Mouse (Mus musculus) adrenal gland, postnatal 4 days (tissue): Measurements from ENCODE around the gene Rnf123. TPM values are rescaled to one million over a fixed set of nuclear protein-coding genes. Genes with fewer than 3 reads are reported as not detected.
A peak's percentile ranks its signal among the peaks of the same experiment; 100 is the strongest.

Source experiments
- DNase-seq, 2 experiments: peaks; one replicate each; pipeline ENCODE4 v3.0.0; 2021 to 2022; ENCODE audit warnings: low spot score in 2 of 2, mixed read lengths in 2 of 2
- total RNA-seq, 2 experiments: library from RNA; stranded (reverse); gene quantifications; 2 replicates each; pipeline ENCODE4 v1.2.3; 2021

The Rnf123 gene
- total RNA-seq, 2 experiments from 2014 or later = 73.2 to 76.8 TPM

DNA sequence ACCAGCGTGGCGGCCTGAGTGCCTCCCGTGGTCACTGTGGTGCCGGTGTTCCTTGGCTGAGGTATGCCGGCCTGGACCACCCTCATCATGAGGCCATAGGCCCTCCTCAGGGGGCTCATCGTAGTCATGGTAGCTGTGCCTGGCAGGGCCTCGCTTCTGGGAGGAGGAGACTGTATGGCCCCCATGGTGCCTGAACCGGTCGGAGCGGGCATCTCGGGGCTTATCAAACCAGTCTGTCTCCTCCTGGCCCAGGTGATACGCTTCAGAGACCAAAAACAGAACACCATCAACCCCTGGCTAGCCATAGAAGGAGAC is 22.4 kb upstream of the Rnf123 start:
- no peak for DNase-seq

DNA sequence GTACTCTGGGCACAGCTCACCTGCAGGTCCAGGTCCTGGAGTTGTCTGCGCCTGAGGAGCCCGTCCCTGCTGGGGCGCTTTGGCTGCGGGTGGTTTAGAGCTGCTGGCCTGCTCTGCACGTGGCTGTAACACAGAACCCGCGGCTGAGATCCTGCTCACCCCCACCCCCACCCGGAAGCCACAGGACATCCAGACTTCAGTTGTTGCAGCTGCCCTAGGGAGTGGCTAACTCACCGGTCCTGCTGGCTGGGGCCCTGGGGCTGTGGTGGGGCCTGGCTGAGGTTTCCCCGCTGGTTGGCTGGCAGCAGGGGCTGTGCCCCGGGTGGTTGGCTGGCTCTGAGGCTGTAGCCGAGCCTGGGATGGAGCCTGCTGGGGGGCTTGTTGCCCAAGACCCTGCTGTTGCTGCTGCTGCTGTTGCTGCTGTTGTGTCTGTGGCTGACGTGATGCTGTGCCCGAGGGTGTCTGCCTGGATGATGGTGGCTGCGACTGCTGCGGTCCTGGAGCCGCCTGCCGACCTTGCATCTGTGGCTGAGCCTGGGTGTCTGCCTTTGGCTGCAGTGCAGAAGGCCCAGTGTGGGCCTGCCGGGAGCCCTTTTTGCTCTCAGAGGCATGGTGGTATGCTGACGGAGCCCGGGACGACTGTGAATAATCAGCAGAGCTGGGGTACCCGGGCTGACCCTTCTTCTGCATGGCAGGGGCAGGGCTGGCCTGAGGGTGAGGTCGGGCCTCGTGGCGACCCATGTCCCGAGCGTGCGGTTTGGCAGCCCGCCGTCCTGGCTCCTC is 21.8 kb upstream of the Rnf123 start:
- no peak for DNase-seq

DNA sequence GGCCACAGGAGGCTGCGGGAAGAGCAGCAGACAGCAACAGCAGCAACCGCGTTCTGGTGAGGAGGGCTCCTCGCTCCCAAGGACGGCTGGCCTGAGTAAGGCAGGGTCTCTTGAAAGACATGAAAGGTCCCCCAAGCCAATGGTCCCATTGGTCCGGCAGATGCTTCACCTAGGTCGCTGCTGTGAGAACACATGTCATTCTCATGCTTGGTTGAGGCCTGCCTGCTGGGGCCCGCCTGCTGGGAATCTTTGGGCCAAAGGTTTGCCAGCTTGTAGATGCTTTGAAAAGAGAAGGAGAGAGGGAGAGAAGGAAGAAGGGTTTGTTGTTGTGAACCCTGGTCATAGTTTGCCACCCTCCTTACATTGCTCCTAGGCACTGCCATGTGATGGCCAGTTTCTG is 16.5 kb upstream of the Rnf123 start:
- no peak for DNase-seq

DNA sequence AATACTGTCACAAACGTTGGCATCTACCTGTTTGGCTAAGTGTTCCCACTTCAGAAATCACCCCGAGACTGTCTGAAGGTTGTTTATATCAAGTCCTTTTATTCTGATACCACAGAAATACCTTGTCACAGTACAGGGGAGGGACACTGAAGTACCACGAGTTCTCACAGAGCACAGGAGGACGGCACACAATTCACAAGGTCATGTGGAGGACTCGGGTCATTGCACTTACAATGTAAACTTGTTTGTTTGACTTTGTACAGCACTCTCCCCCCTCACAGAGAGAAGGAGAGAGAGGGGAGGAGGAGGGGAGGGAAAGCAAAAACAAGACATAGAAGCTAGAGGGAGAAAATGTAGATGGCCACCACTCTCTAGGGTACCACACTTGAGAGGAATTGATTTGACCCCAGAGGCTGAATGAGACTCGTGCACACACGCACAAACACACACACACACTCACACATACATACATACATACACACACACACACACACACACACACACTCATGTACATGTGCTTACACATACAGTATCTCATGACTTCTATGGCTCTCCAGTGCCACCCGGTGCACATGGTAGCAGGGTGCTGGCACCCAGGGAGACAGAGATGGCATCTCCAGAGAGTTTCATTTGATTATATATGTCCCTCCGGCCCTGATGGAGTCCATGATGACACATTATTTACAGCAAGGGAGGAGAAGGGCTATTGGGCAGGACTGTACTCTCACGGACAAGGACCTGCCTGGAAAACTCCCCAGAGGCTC is 13.0 kb upstream of the Rnf123 start:
- no peak for DNase-seq

DNA sequence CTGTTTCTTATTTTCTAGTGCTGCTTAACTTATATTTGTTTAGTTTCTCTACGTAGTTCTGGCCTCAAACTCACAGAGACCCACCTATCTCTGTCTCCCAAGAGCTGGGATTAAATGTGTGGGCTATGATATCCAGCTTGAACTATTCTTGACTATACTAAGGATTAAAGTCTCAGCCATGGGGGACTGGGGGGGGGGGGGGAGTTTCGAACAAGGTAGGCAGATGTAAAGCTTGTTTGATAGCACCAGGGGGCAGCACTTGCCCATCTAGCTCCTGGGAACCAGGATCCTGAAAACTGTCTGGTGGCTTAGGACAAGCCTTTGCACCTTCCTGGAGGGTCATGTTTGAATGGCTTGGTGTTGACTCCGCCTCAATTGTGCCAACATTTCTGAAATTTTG is 12.4 kb upstream of the Rnf123 start:
- no peak for DNase-seq

DNA sequence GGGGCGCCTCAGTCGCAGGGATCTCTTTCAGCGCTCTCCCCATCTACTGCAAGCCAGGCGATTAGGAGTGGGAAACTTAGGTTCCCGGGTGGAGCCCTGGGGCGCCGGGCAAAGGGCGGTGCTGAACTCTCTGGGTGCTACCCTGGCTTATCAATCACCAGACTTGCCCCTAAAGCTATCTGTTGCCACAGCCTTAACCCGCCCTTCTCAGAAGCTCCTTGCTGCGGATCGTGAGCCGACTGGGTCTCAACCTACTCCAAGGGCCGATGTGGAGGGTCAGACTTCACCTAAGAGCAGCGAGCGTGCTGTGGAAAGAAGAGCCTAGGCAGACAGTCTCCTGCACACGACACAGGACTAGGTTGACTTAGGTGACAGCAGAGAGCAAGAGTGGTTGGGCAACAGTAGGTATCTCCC is 11.9 kb upstream of the Rnf123 start:
- no peak for DNase-seq

DNA sequence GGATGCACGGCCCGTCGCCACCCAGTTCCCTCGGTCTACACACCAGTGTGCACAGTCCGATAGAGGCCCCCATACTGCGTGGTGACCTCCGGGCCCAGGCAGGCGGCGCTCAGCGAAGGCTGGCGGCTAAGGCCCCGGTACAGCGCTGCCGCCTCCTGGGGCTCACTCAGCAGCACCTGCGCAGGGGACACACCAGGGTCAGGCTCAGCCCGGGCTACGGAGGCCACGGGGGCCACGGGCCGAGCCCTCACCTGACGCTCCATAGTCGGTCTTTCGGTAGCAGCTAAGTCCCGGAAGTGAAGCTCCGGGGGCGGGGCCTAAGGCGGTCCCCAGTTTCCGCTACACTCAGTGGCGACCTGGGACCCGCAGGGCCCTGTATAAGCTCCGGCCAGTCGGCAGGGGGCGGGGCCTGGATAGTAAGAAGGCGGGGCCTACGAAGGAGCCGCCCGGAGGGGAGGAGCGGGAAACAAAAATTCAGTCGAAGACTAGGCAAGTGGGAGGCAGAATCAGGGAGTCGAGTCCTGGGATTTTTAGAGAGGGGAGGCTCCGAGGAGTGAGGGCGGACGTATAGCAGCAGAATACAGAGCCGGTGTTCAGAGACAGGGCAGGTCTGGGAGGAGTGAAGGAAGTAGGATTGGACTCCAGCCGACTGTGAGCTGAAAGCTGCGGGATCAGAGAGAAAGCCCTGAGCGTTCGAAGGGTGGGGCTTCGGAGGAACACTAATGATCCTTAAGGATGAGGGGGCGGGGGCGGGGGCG is 11.2 kb upstream of the Rnf123 start, which contains the start of gene Apeh:
Gene Apeh (minus strand): TSS at position 423 of the 758 bp plus-strand sequence.
- DNase-seq = peak; percentile 85 to 93

DNA sequence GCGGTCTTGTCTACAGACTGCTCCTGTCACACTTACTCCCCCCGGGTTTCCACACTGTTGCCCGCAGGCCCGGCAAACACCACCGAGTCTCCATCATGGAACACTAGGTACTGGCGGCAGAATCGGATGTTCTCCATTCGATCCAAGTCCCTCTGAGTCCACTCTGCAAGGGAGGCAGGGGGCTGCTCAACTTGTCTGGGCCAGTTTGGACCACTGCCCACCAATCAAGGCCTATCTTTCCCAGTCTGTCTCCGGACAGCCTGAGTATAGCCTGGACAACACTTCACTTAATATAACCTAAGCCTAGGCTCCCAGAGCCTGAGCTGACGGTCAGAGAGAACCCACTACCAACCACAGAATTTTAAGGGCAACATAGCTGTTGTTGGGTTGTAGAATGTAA is 10.4 kb upstream of the Rnf123 start:
- no peak for DNase-seq

DNA sequence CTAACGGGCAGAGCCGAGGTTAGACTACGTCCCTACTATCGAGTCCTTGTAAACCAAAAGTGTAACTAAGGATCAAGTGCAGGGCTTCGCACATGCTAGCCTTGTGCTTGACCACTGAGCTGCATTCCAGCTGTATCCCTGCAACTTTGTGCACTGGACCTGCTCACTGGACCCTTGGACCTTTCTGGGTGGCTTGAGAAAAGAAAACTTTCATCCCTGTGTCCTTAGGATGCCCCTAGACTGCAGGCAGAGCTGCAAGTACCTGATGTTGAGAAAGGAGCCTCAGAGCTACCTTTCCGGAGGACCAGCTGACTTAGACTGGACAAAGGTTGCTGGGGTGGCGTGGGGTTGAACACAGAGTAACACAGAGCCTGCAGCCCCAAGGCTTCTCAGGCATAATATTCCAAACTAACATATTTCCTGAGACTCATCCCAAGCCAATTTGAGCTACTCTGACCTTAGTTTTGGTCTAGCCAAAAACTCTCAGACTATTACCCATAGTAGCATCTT is 7.5 kb upstream of the Rnf123 start:
- DNase-seq = no peak

DNA sequence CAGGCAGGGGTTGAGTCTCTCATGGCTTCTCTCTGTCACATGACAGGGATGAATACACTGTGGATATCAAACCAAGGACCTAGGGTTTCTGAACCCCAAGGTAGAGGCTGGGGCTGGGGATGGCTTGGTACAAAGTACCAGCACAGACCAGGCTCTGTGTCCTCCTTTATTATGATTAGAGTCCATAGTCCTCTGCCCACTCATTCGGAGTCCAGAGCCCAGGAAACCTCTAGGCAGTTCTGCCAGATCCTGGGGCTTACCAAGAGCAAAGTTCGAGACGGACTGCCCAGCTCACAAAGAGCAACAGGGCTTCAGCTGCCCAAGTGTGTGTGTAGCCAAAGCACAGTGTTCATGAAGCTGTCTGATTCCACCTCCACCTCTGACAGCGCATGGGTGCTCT is 2.1 kb upstream of the Rnf123 start:
- no peak for DNase-seq

DNA sequence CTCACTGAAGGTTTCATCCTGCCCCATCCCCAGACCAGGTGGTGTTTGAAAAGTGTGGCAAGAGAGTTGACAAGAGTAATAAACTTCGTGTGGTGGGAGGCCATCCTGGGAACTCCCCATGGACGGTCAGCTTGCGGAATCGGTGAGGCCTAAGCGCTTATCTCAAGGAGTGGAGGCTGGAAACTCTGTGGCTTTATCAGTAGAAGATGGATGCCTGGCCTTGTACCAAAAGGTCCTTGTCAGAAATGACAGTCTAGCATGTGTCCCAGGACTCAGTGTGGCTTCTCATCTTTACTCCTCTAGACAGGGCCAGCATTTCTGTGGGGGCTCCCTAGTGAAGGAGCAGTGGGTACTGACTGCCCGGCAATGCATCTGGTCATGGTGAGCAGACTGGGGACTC is 415 bp upstream of the Rnf123 start:
- no peak for DNase-seq

DNA sequence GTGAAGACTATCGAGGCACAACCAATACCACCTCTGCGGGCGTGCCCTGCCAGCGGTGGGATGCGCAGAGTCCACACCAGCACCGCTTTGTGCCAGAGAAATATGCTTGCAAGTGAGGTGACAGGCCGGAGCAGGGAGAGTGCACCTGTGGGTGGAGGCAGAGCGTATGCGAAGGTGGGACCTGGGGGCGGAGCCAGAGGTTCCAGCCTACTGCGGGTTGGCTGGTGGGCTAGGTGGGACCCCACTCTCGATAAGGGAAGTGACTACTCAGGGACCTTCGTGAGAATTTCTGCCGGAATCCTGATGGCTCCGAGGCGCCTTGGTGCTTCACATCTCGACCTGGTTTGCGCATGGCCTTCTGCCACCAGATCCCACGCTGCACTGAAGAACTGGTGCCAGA is 597 bp downstream of the Rnf123 start:
- no peak for DNase-seq

DNA sequence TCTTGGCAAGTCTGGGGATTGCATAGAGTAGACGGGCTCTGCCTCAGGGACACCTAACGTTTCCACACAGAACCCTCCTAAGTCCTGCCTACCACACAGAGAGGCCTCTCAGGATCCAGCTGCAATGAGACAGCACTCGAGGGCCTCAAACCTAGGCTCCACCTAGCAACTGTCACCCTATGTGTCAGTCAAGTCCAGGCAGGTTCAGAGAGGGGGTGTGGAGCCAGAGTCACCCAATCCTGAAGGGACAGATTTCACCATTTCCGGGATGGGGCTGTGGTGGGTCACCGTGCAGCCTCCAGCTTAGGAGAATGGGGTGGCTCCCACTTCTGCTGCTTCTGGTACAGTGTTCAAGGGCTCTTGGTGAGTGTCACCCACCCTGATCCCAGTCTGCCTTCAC is 3.0 kb downstream of the Rnf123 start, which contains the start of gene Mst1:
Gene Mst1 (plus strand): TSS at position 269 of the 400 bp plus-strand sequence.
- DNase-seq = no peak

DNA sequence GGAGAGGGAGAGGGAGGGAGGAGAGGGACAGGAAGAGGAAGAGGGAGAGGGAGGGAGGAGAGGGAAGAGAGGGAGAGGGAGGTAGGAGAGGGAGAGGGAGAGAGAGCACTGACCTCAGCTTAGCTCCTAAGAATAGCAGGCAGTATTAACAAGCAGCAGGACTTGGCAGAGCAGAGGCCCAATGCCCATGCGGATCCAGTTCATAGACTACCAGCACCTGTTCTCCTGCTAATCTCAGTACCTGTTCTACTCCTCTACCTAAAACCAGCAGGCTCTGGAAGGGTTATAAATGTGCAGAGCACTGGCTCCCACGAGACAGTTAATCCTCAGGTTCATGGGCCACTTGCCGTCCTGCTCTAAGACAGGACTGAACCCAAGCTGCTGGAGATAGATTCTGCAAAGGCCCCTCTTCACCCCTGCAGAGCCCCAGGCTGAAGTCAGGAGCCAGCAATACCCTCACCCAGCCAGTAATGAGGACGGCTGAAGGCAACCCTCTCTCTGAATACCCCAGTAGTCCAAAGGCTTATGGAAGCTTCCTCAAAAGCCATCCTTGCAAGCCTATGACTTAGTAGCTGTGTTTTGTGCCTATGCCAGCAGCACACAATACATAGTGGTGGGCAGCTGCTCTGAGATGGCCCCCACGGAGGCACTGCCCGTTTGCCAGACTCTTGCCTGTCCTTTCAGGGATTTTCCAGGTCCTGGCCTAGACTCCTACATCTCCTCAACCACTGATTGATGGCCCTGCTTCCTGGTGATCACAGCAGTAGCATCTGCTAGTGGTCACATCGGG is 9.8 kb downstream of the Rnf123 start:
- DNase-seq = no peak

DNA sequence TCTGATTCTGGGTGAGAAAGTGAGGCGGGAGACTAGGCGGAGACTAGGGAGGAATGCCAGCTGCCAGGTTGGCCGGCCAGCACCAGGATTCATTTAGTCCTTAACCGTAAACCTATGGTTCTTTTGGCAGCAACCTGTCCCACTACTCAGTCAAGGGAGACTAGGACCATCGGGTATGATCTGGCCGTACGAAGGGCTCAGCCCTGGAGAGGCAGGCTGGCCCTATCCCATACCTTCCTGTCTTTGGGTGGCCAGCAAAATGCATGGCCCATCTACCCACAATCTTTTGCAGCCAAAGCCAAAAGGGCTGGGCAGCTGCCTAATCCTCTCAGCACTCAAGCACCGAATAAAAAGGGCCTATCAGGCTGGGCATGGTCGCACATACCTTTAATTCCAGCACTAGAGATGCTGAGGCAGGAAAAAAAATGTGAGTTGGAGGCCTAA is 10.6 kb downstream of the Rnf123 start:
- no peak for DNase-seq

DNA sequence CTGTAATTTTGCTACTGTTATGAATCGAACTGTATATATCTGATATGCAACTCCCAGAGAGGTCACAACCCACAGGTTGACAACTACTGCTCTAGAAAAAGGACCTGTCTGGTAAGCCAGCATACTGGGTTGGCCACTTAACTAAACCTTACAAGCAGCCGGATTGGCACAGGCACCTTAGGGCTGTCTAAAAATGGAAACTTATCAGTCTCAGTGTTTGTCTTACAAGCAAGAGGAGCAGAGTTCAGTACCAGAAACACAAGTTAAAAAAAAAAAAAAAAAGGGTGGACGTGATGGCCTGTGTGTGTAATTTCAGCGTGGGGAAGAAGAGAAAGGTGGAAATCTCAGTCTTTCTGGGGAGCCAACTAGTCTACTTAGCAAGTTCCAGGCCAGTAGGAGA is 11.3 kb downstream of the Rnf123 start:
- DNase-seq = no peak

DNA sequence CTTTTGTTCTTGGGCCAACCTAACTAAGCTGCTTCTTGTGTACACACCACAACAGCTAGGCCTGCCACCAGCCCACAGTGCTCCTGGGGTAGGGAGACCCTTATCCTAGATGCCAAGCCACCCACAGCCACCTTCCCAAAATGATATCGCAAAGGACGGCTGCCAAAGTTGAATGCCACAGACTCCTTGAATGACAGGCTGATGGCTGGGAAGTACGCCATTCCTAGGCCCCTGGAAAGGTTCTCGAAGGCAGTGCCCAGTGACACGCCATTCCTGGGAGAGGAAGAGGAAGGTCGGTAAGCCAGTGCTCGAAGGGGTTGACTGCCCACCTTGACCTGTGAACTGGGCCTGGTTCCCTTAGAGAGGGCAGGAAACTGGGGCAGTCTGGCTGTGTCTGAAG is 13.6 kb downstream of the Rnf123 start:
- no peak for DNase-seq

DNA sequence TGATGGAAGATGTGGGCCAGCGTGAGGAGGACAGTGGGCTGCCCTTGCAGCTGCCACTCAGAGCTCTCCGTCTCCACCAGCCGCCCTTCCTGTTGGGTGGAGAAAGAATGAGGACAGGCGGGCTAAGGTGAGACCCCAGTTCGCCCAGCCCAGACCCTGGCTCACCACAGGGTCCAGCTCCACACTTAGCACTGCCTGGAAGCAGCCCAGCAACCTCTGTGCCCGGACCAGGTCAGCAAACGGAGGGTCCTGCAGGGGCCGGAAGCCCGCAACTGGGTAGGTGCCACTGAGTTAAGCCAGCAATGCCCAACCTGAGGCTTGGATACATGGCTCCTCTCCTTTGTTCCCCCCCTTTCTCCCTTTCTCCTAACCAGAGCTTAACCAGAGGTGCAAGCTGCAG is 14.1 kb downstream of the Rnf123 start:
- no peak for DNase-seq

DNA sequence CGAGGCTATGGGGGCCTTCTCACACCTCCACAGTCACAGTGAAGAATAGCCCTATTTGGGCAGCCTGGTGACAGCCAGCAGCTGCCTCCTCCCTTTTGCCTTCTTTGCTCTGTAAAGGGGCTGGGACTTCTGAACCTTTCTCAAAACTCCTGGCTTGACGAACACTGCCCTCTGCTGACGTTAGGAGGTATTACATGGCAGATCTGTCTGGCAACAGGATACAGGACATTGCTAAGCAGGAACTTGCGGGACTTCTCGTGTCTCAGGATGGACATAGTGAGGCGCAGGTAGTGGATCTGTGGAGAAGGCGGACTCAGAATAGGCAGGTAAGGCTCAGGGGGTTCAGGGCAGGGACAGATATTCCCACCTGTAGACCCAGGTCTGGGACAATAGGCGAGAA is 15.2 kb downstream of the Rnf123 start:
- DNase-seq = peak in 1 of 2 experiments; percentile 71

DNA sequence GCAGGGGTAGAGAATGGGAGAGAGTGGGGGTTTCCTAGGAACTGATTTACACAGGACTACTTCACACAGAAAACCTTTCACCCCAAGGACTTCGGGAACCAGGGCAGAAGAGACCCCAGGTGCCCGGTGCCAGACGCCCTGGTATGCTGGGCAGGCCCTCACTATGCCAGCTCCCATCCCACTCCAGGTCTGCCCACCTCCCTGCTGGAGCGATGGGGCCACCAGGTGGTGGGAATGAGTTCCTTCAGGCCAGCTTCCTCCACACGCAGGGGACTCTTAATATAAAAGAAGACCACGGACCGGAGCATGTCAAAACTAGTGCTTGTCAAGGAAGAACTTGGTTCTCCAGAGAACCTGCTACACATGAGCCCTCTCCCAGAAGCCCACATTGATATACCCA is 15.9 kb downstream of the Rnf123 start:
- no peak for DNase-seq

DNA sequence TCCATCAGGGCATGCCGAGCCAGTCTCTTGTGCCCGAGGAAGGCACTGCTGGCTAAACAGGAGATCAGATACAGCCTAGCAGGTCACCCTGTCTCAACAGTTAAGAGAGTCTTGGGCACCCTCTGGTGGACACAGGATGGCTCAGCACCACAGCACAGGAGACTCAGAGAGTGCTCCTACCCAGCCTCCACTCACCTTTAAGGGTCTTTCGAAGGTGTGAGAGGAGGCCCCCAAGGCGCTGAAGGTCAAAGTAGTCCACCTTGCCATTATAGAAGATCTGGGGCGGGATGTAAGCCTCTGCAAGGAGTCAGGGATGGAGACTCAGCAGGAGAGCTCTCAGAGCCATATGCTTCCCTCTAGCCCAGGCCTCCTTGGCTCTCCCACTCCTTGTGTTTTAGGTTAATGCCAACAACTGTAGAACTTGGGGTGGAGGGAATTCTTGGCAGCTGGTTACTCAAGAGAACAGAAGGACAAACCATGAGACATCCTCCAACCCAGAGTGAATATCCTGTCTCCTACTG is 17.6 kb downstream of the Rnf123 start:
- DNase-seq = no peak
